Mouse (Mus musculus) testis, postnatal 10 days (tissue): ENCODE results near the gene Srbd1.
A peak's percentile ranks its signal among the peaks of the same experiment; 100 is the strongest.

Experiments
- DNase-seq: peaks from one replicate; pipeline ENCODE4 v3.0.0; 2021; ENCODE audit warnings: low spot score

The Srbd1 gene

DNA sequence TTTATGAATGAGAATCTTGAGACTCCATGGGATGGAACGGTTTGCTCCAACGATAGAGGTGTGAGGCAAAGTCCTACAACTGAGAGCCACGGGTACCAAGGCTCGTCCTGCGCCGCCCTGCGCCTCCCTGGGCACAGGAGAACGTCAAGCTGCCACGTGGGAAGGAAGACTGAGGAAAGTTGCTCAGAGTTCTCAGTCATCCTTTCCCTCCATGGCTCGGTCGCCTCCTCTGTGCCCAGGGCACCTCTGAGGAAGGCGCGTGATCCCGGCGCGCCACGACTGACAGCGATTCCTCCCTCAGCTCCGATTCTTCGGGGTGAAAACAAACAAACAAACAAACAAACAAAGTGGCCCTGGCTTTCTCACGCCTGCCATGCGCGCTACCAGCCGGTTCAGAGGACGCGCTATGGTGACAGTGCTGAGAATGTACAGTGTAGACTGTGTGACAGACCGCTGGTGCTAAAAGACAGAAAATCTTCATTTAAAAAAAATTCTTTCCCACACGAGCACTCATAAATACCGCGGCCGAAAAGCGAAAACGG, 367 bp downstream of the Srbd1 start:
- DNase-seq, result peak; percentile 52

DNA sequence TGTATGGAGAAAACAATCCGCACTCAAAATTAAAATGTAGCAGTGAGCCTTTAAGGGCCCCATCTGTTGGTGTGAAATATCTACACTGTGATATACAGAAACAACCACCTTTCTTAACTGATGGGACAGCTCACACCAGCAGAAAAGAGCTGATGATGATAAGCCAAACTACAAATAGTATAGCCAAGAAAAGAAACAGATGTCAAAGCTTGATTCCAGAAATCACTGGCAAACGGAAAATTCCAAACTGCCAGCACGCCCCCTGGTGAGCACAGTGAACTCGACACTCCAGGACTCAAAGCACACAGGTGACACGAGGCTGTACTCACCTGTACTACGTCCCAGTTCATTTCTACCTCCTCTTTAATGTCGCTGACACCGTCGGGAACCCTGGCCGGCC, 9.1 kb downstream of the Srbd1 start:
- DNase-seq, result no peak

GRCm38 (mm10) chr17:86134461-86134860, 10.5 kb downstream of the Srbd1 start:
- no peak for DNase-seq

GRCm38 (mm10) chr17:86132534-86132933, 12.4 kb downstream of the Srbd1 start:
- no peak for DNase-seq

DNA sequence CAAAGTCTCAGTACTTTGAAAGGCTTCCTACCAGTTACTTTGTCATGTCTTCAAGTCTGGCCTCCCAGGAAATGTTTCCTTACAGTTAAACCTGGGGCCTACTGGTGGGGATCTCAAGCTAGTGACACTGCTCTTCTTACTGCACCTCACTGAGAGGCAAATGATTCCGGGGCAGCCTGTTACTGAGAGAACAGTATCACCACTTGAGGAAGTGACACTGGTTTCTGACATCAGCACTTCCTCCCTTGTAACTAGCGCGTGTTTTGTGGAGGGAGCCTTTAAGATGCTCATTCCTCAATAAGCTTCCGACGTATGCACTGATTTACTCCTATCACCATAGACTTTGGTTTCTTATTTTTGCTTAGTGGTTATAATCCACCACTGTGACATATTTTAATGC, 16.8 kb downstream of the Srbd1 start:
- no peak for DNase-seq

DNA sequence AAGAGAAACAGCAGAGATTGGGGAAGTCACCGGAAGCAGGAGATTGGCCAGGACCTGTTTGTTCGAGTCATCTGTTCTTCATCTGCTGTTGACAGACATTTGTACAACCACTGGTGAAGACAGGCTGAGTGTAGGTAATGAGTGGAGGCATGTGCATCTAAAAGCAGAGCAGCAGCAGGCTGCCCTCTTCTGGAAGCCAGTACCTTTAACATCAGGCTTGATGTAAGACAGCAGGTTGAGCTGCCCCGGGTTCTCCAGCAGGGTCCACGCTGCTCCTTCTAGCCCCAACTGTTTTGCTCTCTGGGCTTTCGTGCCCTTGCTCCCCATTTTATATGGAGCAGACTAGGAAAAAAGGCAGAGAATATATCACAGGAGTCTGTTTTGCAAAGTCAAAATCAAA, 19.1 kb downstream of the Srbd1 start:
- no peak for DNase-seq

- DNase-seq, result no peak
These were observed 21.8 kb downstream of the Srbd1 start for GRCm38 (mm10) chr17:86123146-86123545.

GRCm38 (mm10) chr17:86096875-86097274, 48.1 kb downstream of the Srbd1 start:
- no peak for DNase-seq

- DNase-seq, result no peak
These were observed 51.9 kb downstream of the Srbd1 start for GRCm38 (mm10) chr17:86093124-86093523.

DNA sequence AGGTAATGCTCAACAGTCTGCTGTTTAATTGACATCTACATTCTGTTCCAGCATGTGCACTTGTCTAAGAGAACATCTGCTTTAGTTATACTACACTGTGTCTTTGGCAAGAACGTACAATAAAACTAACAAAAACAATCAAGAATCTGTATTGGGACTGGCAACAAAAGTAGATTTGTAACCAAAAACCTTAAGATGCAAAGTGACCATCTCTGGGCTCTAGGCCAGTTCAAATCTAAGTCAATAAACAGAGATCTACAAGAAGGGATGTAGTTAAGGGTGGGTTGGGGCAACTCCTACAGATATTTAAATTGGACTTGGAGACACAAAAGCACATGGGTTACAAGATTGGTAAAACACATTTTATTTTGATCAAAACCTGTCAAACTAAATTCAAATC, 53.3 kb downstream of the Srbd1 start:
- no peak for DNase-seq

- no peak for DNase-seq
These were observed 54.9 kb downstream of the Srbd1 start for GRCm38 (mm10) chr17:86089893-86090588.

DNA sequence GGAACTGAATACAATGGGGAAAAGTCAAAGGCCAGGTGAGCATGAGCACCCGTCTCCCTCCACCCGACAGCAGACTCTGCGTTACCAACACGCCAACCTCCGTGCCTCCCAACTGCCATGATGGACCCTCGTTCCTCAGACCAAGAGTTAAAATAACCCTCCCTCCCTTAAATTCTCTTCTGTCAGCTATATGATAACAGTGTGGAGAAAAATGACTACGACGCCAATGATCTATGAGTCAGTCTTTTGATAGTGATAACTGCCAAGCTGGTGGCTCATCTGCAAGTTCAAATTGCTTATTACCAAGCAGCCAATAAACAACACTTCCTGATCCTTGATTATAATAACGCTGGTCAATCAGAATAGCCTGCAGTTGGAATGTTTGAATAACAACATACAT, 57.1 kb downstream of the Srbd1 start:
- no peak for DNase-seq

DNA sequence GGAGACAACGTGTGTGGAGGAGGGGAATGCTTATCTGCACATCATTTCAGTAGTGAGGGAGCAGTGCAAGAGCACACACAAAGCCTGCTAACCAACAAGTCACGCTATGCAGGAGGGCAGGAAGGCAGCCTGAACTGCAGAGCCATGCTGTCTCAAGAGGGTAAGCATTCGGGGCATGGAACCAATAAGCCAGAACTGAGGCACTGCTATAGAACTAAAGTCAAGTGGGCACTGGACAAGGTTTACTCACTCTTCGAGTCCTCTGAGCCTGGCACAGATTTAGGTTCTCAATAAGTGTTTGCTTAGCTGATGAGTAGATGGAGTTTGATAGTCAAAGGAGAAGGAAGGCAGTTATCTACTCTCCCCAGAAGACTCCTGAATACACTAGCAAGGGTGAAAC, 58.8 kb downstream of the Srbd1 start:
- no peak for DNase-seq

GRCm38 (mm10) chr17:86083207-86083606, 61.8 kb downstream of the Srbd1 start:
- no peak for DNase-seq

GRCm38 (mm10) chr17:86078060-86078459, 66.9 kb downstream of the Srbd1 start:
- no peak for DNase-seq

GRCm38 (mm10) chr17:86067444-86067843, 77.5 kb downstream of the Srbd1 start:
- DNase-seq, result no peak

- no peak for DNase-seq
These were observed 79.1 kb downstream of the Srbd1 start for GRCm38 (mm10) chr17:86065833-86066232.

GRCm38 (mm10) chr17:86063461-86063860, 81.5 kb downstream of the Srbd1 start:
- peak; percentile 74 for DNase-seq

DNA sequence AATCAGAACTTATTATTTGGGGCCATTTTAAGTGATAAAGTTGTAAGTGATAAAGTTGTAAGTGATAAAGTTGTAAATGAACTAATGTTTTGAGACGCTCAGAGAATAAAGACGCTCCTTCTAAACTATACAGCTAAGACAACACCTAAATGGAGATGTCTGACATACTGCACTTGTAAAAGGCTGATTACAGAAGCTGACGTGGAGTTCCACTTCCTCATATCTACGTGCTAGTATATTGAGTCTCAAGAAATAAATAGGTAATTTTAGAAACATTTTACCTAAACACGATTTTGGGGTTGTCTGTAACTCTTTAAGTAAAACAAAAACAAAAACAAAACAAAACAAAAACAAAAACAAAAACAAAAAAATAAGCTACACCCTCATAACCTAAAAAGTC, 84.1 kb downstream of the Srbd1 start:
- DNase-seq, result no peak

- no peak for DNase-seq
These were observed 104.6 kb downstream of the Srbd1 start for GRCm38 (mm10) chr17:86040221-86040984.

DNA sequence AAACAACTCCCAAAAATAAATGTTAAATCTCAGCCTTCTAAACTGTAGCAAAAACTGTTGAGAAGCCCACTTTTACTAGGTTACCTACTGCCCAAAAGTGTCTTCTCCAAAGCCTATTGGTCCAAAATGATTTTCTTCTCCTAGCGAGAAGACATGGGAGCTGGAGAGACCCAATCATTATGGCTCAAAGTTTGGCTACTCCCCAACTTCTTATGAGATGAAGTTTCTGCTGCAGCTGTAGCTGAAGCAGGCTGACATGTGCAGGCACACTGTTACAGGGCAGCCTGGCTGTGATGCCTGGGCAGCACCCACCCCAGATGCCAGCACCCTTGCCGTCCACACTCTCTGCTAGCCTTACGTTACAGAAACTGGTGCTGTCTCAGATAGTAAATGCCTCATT, 105.2 kb downstream of the Srbd1 start:
- DNase-seq, result no peak

DNA sequence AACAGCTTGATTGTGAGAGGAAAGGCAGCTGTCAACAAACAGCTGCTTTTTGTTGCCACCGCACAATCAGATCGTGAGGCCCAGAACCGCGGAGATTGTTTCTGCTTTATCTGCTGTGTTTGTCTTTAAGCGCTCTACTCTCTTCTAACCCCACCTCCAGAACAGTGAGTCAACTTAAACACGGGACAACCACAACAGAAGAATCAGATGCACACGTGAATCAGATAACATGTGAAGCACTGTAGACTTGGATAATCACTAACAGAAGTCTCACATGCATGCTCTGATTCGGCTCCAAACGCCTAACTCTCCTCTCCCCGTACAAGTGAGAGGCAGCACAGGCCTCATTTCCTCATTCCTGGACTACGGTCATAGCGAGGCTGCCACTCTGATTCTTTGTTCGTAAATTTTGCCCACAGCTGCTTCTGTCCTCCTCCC, 106.7 kb downstream of the Srbd1 start:
- DNase-seq, result no peak

GRCm38 (mm10) chr17:86035576-86035975, 109.4 kb downstream of the Srbd1 start:
- DNase-seq, result no peak
